Mouse (Mus musculus) right cerebral cortex, postnatal 36 days (tissue): Measurements from ENCODE around the gene Ttyh1.

Experiments used
- DNase-seq, 2 experiments: peaks; one replicate each; pipeline ENCODE4 v3.0.0; 2022; ENCODE audit warnings: low spot score in 2 of 2, mixed read lengths in 1 of 2

The Ttyh1 gene

DNA sequence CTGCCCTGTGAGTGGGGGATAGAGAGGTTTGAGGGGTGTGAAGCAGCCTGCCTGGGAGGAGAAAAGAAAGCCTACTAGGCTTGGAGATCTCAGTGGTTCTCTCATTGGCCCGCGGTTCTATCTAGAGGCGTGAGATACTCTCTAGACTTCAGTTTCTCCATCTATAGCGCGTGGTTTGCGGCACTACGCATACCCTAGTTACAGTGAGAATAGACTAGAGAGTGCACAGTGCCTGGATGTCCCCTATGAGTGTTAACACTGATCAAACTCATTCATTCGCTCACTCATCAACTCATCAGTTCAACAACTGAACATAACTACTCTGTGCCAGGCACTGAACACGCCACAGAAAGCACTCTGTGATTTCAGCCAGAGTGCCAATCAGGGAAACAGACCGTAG lies 3.6 kb downstream of the Ttyh1 start:
- no peak for DNase-seq

DNA sequence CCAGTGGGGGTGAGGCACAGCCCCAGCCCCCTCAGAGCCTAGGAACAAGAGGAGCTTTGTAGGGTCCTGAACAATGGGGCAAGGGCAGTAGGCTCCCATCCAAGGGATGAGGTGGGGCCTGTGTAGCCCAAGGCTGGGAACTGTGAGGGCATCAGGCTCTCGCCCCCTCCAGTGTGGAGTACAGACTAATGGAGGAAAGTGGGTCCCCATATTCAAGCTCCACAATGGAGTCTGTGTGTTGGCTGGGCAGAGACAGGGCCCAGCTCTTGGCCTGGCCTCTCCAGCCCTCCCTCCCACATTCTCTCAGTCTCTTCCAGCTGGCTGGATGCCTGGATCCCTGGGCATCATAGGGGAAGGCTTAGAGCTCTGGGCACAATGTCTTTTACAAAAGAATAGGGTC lies 4.5 kb downstream of the Ttyh1 start:
- peak; percentile 75 to 77 for DNase-seq

DNA sequence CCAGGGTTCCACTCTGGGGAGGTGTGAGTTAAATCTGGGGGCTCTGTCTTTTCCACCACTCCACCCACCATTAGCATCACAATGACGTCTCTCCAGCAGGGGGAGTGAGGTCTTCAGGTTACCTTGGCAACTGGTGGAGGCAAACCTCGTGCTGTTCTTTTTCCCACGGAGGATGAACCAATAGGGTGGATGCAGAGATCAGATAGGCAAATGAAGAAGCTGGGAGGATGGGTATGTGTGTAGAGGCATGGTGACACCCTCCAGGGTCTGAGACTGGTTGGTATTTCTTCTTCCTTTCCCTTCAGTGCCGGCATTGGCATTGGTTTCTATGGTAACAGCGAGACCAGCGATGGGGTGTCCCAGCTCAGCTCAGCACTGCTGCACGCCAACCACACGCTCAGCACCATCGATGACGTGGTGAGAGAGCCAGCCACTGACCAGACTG lies 5.1 kb downstream of the Ttyh1 start:
- peak; percentile 87 to 91 for DNase-seq

DNA sequence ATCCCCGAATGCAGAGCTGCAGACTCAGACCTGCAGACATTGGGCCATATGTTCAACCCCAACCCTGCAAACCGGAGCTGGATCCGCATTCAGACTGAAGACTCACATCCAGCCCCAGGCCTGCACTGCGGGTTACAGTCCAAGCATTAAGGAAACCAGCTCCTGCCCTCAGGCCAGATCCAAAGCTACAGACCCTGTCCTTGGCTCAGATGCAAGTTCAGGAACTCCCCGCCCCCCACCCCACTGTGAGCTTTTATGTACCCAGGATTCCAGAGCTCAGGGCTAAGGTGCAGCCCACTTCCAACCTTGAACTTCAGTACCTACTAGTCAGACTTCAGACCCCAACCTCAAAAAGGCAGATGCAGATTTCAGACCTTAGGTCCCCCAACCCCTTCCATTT lies 5.6 kb downstream of the Ttyh1 start:
- no peak for DNase-seq

DNA sequence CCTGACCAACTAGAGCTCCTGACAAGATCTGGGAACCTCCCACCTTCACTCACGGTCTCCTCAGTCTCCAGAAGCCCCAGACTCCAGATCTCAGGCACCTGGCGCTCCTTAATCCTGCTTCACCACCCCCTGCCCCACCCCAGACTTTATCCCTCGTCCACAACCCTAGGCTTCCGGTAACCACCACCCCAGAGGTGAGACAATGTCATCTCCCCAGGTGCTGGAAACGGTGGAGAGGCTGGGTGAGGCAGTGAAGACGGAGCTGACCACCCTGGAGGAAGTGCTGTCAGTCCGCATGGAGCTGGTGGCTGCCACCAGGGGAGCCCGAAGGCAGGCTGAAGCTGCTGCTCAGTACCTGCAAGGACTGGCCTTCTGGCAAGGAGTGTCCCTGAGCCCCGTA lies 6.1 kb downstream of the Ttyh1 start:
- no peak for DNase-seq

DNA sequence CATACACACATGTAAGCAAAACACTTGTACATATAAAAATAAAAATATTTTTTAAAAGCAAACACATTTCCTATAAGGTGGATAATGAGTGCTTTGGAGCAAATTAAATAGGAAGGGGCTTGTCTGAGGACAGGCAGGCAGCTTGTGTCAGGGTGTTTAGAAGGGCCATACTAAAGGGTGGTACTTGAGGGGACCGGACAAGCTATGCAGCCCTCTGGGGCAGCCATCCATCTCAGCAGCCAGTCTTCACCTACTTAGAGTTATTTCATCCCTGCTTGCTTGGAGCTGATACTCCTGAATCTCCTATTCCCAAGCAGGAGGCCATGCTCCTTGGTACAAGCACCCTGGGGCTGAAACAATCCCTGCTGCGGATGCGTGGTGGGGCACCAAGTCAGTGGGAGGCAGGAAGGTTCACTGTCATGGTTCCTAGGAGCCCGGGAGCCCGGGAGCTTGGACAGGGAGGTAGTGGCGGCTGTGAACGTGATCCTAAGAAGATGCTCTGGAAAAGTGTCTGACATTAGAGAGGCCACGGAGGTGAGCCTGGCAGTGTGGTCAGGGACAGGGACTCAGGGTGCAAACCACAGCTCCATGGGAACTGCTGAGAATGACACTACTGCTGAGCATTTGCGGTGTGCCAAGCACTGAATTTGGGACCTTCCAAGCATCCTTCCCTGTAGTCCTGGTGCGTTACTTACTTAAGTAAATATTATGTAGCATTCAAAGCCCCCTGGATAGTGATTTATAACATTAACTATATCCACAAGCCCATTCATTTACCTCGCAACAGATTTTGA lies 8.0 kb downstream of the Ttyh1 start:
- DNase-seq = no peak

DNA sequence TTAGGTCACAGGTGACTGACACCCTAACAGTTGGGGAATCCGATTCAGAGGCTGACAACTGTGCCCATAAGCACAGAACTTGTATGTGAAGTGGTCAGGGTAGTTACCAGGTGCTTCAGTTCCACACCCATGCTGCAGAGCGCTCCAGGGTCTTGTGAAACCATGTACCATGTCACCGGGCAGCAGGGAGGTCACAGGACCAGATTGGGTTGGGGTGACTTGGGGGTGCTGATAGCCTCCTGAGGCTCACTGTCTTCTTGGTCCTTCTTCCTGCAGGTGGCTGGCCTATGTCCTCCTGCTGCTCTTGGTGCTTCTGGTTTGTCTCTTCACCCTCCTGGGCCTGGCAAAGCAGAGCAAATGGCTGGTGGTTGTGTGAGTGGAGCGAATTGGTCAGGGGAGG lies 8.7 kb downstream of the Ttyh1 start:
- DNase-seq = no peak

DNA sequence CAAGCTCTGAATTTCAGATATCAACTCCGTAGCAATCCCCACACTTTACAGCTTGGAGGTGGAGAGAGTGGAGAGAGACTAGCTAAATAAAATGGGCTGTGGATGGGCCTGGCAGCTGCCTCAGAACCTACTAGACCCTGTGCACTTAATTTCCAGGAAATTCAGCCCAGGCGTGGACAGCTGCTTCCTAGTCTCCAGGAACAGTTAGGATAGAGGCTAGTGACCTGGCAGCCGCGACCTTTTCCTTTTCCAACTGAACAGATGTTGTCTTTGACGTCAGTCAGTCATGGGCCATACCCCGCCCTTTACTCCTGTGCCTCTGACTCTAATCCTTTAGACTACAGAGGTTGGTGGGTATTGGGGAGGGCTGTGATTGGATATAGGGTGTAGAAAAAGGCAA lies 9.7 kb downstream of the Ttyh1 start:
- DNase-seq = no peak

DNA sequence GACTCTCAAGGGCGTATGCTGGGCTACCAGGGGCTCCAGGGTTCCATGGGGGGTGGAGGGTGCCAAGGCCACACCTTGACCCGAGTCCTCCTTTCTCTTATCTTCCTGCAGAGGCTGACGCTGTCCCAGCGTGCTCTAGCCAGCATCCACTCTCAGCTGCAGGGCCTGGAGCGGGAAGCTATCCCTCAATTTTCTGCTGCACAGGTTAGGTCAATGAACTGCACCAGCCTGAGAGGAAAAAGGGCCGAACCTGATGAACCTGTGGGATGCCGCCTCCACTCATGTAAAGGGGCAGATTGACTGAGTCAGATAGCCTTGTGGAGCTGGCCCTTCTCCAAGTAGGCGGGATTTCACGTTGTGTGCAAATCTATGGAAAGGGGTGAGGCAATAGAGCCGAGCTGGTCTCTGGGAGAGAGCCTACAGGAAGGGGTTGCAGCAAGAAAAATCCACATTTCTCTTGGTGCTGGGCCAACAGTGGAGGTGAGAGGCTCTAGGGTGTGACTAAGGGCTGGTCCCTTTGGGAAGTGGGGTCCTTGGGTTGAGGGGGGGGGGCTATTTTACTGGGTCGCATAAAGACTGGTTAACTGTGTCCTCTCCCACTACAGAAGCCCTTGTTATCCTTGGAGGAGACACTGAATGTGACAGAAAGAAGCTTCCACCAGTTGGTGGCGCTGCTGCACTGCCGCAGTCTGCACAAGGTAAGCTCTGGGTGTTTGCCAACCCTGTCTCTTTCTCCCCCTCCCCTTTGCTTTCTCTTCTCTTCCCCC lies 11.7 kb downstream of the Ttyh1 start:
- peak in 1 of 2 experiments; percentile 72 for DNase-seq

DNA sequence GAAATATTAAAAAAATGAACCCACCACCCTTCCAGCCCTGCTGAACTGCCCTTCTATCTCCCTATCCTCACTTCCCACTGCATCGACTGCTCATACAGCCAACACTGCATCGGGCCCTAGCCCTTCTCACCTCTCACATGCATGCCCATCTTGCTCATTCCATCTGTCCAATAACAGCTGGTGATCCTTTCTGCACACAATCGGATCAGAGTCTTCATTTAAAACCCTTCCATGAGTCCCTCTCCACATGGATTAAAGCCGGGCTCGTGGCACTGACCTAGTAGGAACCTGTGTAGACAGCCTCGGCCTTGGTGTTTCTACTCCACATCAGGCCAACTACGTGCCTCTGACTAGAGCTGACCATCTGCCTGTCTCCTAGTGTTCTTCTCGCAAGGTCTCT lies 12.8 kb downstream of the Ttyh1 start:
- no peak for DNase-seq

DNA sequence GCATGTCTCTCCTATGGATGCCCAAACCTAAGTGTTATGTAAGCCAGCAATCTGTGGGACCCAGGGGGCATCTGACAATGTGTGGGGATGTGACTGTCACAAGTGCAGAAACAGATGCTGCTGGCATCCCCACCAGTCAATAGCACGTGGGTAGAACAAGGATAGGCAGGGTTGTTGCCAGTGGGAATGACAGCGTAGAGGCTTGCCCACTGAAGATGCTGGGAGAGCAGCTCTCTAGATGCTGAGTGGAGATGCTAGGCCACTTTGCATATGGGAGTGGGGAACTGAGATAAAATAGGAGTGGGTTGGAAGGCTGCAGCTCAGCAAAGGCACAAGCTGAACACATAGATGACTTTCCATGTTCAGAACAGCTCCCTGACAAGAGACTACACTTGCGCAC lies 13.4 kb downstream of the Ttyh1 start:
- peak in 1 of 2 experiments; percentile 55 for DNase-seq

DNA sequence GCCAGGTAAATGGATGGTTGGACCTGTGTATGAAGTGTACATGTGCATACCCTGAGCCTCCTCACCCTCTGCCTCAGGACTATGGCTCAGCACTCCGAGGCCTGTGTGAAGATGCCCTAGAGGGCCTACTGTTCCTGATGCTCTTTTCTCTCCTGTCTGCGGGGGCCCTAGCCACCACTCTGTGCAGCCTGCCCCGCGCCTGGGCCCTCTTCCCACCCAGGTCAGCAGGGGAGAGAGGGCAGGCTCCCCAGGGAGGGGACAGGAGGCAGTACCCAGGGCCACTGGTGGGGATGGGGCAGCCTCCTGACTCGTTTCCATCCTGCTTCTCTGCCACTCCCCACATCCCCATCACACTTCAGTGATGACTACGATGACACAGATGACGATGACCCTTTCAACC lies 13.8 kb downstream of the Ttyh1 start:
- DNase-seq = no peak

DNA sequence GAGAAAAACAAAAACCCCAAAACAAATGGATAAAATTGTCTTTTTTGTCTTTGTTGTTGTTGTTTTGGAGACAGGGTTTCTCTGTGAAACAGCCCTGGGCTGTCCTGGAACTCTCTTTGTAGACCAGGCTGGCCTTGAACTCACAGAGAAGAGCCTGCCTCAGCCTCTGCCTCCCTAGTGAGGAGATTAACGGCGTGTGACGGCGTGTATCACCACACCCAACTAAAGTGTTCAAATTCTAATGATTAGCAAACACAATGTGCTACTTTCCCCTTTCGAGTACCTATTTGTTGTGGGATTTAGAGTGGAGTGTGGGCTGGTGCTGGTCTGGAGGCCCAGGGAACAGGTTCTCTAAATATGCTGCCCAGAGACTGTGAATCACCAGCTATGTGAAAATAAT lies 15.7 kb downstream of the Ttyh1 start:
- no peak for DNase-seq

DNA sequence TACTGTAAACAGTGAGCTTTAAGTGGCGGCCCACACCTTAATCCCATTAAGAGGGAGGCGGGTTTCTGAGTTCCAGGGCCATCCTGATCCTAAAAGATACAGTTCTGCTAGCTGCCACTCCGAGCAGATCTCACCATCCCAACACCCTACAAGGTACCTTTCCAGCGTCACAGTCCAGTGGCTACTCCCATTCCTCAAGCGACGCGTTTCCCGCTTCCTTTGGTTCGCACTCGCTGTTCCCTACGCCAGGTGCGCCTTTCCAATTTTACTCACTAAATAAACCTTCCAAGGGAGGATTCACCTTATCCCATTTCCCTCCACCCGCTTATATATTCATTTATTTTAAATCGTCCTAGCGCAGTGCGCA lies 17.2 kb downstream of the Ttyh1 start:
- DNase-seq = no peak

DNA sequence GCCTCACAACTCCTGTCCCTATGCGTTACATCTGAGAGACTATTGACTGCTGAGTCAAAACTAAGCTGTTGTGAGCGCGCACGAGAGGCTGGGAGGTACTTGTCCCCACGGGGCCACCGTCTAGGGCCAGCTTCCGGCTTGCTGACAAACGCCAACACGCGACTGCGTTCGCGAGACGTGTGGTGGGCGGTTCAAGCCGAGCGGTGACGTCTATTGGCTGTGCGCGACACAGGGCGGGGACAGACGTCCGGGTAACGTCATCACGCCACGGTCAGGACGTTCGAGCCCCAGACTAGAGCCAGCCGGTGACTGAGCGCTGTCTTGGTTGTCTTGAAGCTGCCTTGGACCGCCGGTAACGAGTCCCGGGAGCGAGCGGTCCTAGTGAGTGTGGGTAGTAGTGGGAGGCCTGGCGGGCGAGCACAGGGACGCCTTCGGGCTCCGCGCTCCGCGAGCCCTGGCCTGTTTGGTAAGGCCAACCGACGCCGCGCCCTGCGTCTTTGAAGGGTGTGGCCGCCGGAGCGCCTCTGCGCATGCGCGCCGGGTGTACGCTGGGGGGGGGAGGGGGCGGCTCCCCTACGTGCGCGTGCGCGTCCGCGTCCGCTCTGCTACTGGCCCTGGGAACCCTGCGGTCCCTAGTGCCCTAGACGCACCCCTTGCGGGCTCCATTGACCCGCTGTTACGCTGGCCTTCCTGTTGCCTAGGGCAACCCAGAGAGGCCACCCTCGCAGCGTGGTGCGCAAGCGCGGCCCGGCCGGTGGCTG lies 17.7 kb downstream of the Ttyh1 start, which contains the start of gene Leng8:
TSS of gene Leng8 (plus strand) at position 269 of the 761 bp plus-strand sequence.
- DNase-seq = peak; percentile 99

DNA sequence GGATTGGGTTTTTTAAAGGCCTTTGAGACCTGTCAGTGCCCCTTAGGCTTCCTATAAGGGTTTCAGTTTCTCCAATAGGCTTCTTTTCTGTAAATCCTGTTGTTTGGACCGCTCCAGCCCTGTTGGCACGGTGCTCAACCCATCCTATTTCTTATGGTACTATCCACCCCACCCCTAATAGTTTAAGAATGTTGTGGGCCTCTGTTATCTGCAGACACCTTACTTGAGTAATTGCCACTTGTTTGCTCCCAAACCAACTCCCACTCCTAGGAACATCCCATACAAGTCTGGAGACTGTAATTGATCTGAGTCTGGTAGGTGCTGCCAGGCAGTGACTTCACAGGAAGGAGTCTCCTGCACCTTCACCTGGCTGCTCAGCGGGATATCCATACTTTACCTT lies 18.5 kb downstream of the Ttyh1 start:
- DNase-seq = peak in 1 of 2 experiments; percentile 0

DNA sequence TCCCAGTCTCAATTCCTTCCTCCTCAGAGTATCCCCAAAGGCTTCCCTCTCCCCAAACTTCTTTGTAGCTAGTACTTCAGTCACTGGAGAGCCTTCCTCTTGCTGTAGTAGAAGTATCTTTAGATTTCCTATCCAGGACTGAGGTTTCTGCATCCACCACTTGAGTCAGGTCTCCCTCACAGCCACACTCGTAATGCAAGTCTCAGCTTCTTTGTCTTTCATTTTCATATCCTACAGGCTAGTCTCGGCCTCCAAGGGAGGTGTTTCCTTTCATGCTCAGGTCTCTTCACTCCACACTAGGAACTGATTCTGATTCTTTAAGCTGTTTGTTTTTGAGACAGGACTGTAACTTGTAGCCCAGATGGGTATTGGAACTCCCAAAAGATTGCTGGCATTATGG lies 19.0 kb downstream of the Ttyh1 start:
- peak in 1 of 2 experiments; percentile 0 for DNase-seq

DNA sequence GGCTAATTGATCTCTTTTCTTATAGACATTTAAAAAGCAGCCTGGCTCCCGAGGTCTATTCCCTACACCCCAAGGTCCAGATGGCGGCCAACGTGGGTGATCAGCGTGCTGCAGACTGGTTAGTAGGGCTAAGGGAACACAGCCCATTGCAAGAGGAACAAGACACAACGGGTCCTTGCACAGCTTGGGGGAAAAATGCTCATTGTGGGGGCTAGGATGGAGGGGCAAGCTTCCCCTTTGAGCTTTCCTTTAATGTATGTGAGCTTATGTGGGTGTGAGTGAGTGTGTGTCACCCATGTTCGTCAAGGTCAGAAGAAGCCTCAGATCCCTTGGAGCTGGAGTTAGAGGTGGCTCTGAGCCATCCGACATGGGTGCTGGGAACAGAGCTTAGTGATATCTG lies 19.5 kb downstream of the Ttyh1 start:
- peak in 1 of 2 experiments; percentile 0 for DNase-seq

DNA sequence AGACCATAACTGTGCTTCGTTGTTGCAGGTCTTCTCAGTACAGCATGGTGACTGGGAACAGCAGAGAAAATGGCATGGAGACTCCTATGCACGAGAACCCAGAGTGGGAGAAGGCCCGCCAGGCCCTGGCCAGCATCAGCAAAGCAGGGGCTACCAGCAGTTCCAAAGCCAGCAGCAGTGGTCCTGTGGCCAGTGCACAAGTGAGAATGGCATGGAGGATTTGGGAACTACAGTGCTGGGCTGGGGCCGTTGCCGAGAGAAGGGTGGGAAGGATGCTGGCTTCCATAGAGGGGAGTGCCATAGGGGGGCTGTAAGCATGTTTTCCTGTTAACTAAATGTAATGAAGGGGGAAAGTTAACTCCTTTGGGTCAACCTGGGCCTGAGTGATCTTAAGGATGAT lies 20.2 kb downstream of the Ttyh1 start:
- peak in 1 of 2 experiments; percentile 0 for DNase-seq

DNA sequence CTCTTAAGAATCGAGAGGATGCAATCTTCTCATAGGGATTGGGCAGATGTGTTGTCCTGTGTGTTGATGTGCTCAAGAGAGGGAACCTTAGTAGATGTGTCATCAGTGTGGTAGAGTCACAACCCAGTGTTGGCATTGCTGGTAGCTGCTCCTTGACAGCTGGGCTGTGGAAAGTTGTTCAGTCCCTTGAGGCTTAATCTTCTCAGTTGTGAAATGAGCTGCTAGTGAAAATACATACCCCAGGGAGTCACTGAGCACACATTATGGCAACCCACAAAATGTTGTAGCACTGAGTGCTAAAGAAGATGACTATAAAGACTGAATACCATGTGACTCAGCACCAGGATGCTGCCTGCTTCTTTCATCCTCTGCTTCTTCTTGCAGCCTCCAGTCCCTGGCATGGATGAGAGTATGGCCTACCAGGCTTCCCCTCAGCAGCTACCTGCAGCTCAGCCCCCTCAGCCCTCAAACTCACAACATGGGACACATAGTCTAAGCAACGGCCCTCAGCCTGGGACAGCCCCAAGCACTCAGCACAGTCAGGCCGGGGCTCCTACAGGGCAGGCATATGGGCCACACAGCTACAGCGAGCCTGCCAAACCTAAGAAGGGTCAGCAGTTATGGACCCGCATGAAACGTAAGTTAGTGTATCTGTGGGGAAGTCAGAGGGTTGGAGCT lies 22.6 kb downstream of the Ttyh1 start:
- DNase-seq = peak in 1 of 2 experiments; percentile 1

DNA sequence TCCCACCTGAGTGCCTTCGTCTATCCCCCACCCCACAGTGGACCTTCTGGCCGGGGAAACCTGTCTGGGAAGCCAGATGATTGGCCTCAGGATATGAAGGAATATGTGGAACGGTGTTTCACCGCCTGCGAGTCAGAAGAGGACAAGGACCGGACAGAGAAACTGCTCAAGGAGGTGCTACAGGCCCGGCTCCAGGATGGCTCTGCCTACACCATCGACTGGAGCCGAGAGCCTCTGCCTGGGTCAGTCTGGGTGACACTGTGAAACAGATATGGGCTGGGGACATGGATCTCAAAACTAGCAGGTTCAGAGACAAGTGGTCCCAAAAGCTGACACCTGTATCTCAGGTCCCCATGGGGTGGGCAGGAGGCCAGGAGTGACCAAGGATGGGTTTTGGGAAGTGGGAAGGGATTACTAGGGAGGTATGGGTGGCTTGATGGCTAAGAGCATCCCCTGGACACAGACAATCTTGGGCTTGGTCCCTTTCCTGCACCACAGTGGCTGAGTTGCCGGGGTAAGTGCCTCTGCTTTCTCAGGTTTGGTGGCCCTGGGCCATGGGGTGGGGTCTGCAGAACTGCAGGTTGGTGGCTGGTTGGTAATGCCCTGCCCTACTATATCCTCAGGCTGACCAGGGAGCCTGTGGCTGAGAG lies 23.7 kb downstream of the Ttyh1 start:
- DNase-seq = peak in 1 of 2 experiments; percentile 1
